Mouse (Mus musculus): ENCODE data around the gene D17H6S53E. TPM values are rescaled to one million over a fixed set of nuclear protein-coding genes. Genes with fewer than 3 reads are reported as not detected.

Gene D17H6S53E
- polyA plus RNA-seq, 1 experiment from 2014 or later, result 2.7 TPM

DNA sequence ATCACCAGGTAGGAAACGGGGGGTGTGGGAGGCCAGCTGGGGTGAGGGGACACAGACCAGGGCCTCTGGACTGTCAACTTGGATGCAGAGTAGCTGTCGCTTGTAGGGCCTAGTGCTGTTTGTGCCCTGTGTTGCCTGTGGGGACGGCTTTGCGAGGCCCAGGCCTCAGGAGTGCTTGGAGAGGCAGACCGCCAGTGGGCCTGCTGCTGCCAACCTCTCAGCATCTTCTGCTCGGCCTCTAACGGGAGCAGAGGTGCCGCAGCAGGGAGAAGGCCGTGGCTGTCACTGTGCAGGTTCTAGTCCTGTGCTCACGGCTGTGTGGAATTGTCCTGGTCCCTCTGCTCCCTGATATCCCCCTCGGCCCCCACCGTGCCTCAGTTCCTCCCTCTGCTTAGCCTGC, 29.6 kb upstream of the D17H6S53E start:
- peaks cover 63% of the 10 kb centered on the region for H3K36me3 ChIP-seq (ENCODE audit: control insufficient read depth, insufficient read depth)

GRCm38 (mm10) chr17:35097164-35097655, 29.0 kb upstream of the D17H6S53E start:
- H3K4me3 ChIP-seq (ENCODE audit: low read depth, low read length), result no peak overlapping the region
- peaks cover 66% of the 10 kb centered on the region for H3K36me3 ChIP-seq (ENCODE audit: control insufficient read depth, insufficient read depth)

More for the DNA sequence above, 29.6 kb upstream of the D17H6S53E start:
- Histone ChIP-seq H3K9ac (ENCODE audit: low read depth, low read length) (no peak overlapping the region), H3K27me3 (ENCODE audit: control insufficient read depth, insufficient read depth, low read depth, low read length) (no peaks in the 10 kb centered on the region), H3K27ac (ENCODE audit: low read length) (no peak overlapping the region), H3K4me2 (ENCODE audit: low read depth, low read length) (no peak overlapping the region), H3K9me3 (replicated peaks; ENCODE audit: control insufficient read depth, low read length) (no peaks in the 10 kb centered on the region), H3K4me1 (ENCODE audit: control insufficient read depth, low read depth, low read length) (no peaks in the 10 kb centered on the region), H3K4me3 (ENCODE audit: low read depth, low read length) (no peak overlapping the region)
- 86% methylated on average over 12 of the region's 12 CpGs for WGBS (ENCODE audit: insufficient replicate concordance)
- no peak for ATAC-seq (ENCODE audit: low read depth)

GRCm38 (mm10) chr17:35100196-35100765, 25.9 kb upstream of the D17H6S53E start:
- Histone ChIP-seq H3K9ac (ENCODE audit: low read depth, low read length) (no peak overlapping the region), H3K27me3 (ENCODE audit: control insufficient read depth, insufficient read depth, low read depth, low read length) (no peaks in the 10 kb centered on the region), H3K4me2 (ENCODE audit: low read depth, low read length) (no peak overlapping the region), H3K27ac (ENCODE audit: low read length) (no peak overlapping the region), H3K9me3 (replicated peaks; ENCODE audit: control insufficient read depth, low read length) (no peaks in the 10 kb centered on the region), H3K4me1 (ENCODE audit: control insufficient read depth, low read depth, low read length) (peaks cover 29% of the 10 kb centered on the region), H3K36me3 (ENCODE audit: control insufficient read depth, insufficient read depth) (peaks cover 51% of the 10 kb centered on the region), H3K4me3 (ENCODE audit: low read depth, low read length) (no peak overlapping the region)
- no peak for ATAC-seq (ENCODE audit: low read depth)
- WGBS (ENCODE audit: insufficient replicate concordance), result 69% methylated on average over 10 of the region's 10 CpGs

More at GRCm38 (mm10) chr17:35097164-35097655, 29.0 kb upstream of the D17H6S53E start:
- no peaks in the 10 kb centered on the region for H3K27me3 ChIP-seq (ENCODE audit: control insufficient read depth, insufficient read depth, low read depth, low read length)
- no peaks in the 10 kb centered on the region for H3K4me1 ChIP-seq (ENCODE audit: control insufficient read depth, low read depth, low read length)
- H3K9me3 ChIP-seq (replicated peaks; ENCODE audit: control insufficient read depth, low read length), result no peaks in the 10 kb centered on the region
- H3K4me2 ChIP-seq (ENCODE audit: low read depth, low read length), result no peak overlapping the region
- H3K9ac ChIP-seq (ENCODE audit: low read depth, low read length), result no peak overlapping the region
- ATAC-seq (ENCODE audit: low read depth), result no peak
- 82% methylated on average over 12 of the region's 12 CpGs for WGBS (ENCODE audit: insufficient replicate concordance)
- no peak overlapping the region for H3K27ac ChIP-seq (ENCODE audit: low read length)

DNA sequence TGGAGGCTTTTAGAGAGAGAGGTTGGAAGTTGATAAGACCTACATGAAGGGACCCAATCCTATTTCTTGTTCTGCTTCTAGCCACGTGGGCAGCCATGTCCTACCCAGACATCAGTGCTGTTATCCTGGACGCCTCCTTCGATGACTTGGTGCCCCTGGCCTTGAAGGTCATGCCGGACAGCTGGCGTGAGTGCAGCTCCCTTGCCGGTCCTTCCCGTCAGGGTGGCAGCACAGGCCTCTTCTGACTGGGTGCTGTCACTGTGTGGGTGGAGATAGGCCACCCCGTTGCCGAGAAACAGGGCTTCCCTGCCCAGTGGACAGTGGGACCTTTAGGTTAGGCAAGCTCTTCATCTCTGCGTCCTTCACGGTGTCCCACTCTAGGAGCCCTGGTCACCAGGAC, 25.0 kb upstream of the D17H6S53E start:
- H3K9ac ChIP-seq (ENCODE audit: low read depth, low read length), result no peak overlapping the region
- H3K27me3 ChIP-seq (ENCODE audit: control insufficient read depth, insufficient read depth, low read depth, low read length), result no peaks in the 10 kb centered on the region
- peaks cover 48% of the 10 kb centered on the region for H3K36me3 ChIP-seq (ENCODE audit: control insufficient read depth, insufficient read depth)
- H3K4me1 ChIP-seq (ENCODE audit: control insufficient read depth, low read depth, low read length), result peaks cover 38% of the 10 kb centered on the region
- no peaks in the 10 kb centered on the region for H3K9me3 ChIP-seq (replicated peaks; ENCODE audit: control insufficient read depth, low read length)
- H3K4me2 ChIP-seq (ENCODE audit: low read depth, low read length), result no peak overlapping the region
- H3K27ac ChIP-seq (ENCODE audit: low read length), result no peak overlapping the region
- no peak overlapping the region for H3K4me3 ChIP-seq (ENCODE audit: low read depth, low read length)
- 82% methylated on average over 11 of the region's 11 CpGs for WGBS (ENCODE audit: insufficient replicate concordance)
- ATAC-seq (ENCODE audit: low read depth), result no peak

DNA sequence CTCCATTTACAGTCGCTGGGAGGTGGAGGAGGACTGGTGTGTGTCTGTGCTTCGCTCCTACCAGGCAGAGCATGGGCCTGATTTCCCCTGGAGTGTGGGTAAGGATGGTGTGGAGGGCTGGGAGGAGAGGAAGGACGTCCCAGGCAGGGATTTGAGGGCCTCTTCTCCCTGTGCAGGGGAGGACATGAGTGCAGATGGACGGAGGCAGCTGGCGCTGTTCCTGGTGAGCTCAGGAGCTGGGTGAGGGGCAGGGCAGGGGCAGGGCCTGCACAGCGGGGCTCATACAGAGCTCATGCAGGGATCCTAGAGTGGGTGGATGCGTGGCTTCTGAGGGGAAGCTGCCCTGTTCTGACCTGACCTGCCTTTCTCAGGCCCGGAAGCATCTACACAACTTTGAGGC, 23.9 kb upstream of the D17H6S53E start:
- Histone ChIP-seq H3K4me2 (ENCODE audit: low read depth, low read length) (no peak overlapping the region), H3K4me1 (ENCODE audit: control insufficient read depth, low read depth, low read length) (peaks cover 38% of the 10 kb centered on the region), H3K4me3 (ENCODE audit: low read depth, low read length) (no peak overlapping the region), H3K9me3 (replicated peaks; ENCODE audit: control insufficient read depth, low read length) (no peaks in the 10 kb centered on the region), H3K36me3 (ENCODE audit: control insufficient read depth, insufficient read depth) (peaks cover 38% of the 10 kb centered on the region), H3K9ac (ENCODE audit: low read depth, low read length) (no peak overlapping the region), H3K27ac (ENCODE audit: low read length) (peak overlapping the region; percentile 49; the same call in 1 of the 2 replicates), H3K27me3 (ENCODE audit: control insufficient read depth, insufficient read depth, low read depth, low read length) (no peaks in the 10 kb centered on the region)
- ATAC-seq (ENCODE audit: low read depth), result no peak
- WGBS (ENCODE audit: insufficient replicate concordance), result 76% methylated on average over 8 of the region's 8 CpGs

GRCm38 (mm10) chr17:35103221-35103690, 22.9 kb upstream of the D17H6S53E start:
- peak overlapping the region; percentile 83 for H3K27ac ChIP-seq (ENCODE audit: low read length)
- WGBS (ENCODE audit: insufficient replicate concordance), result 43% methylated on average over 6 of the region's 6 CpGs
- no peak overlapping the region; the same call in 1 of the 2 replicates for H3K9ac ChIP-seq (ENCODE audit: low read depth, low read length)
- H3K4me3 ChIP-seq (ENCODE audit: low read depth, low read length), result no peak overlapping the region
- peak; percentile 30 for ATAC-seq (ENCODE audit: low read depth)
- H3K4me2 ChIP-seq (ENCODE audit: low read depth, low read length), result no peak overlapping the region; the same call in 1 of the 2 replicates
- H3K36me3 ChIP-seq (ENCODE audit: control insufficient read depth, insufficient read depth), result peaks cover 29% of the 10 kb centered on the region
- H3K9me3 ChIP-seq (replicated peaks; ENCODE audit: control insufficient read depth, low read length), result no peaks in the 10 kb centered on the region
- H3K4me1 ChIP-seq (ENCODE audit: control insufficient read depth, low read depth, low read length), result peaks cover 38% of the 10 kb centered on the region
- no peaks in the 10 kb centered on the region for H3K27me3 ChIP-seq (ENCODE audit: control insufficient read depth, insufficient read depth, low read depth, low read length)

GRCm38 (mm10) chr17:35104079-35104478, 22.1 kb upstream of the D17H6S53E start:
- WGBS (ENCODE audit: insufficient replicate concordance), result 66% methylated on average over 7 of the region's 7 CpGs
- ATAC-seq (ENCODE audit: low read depth), result no peak
- Histone ChIP-seq H3K27me3 (ENCODE audit: control insufficient read depth, insufficient read depth, low read depth, low read length) (no peaks in the 10 kb centered on the region), H3K36me3 (ENCODE audit: control insufficient read depth, insufficient read depth) (peaks cover 27% of the 10 kb centered on the region), H3K4me3 (ENCODE audit: low read depth, low read length) (no peak overlapping the region), H3K9me3 (replicated peaks; ENCODE audit: control insufficient read depth, low read length) (no peaks in the 10 kb centered on the region), H3K4me1 (ENCODE audit: control insufficient read depth, low read depth, low read length) (peaks cover 38% of the 10 kb centered on the region), H3K27ac (ENCODE audit: low read length) (peak overlapping the region; percentile 83), H3K4me2 (ENCODE audit: low read depth, low read length) (peak overlapping the region; percentile 46; the same call in 1 of the 2 replicates), H3K9ac (ENCODE audit: low read depth, low read length) (peak overlapping the region; percentile 43)

DNA sequence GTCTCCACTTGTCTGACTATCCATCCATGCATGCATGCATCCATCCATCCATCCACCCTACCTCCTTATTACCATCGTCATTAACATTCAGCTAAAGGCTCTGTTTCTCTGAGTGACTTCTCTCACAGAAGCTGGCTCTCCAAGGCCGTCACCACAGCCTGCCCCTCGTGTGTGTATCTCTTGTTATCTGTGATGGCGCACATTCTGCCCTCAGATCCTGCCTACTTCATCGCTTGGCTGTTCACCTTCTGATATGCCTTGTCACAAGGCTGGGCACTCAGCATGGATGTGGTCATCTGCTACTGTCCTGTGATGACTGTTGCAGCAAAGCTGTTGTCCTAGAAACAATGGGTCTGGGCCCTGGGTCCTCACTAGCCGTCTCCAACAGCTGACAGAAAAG, 21.4 kb upstream of the D17H6S53E start:
- Histone ChIP-seq H3K4me1 (ENCODE audit: control insufficient read depth, low read depth, low read length) (peaks cover 38% of the 10 kb centered on the region), H3K27me3 (ENCODE audit: control insufficient read depth, insufficient read depth, low read depth, low read length) (no peaks in the 10 kb centered on the region), H3K36me3 (ENCODE audit: control insufficient read depth, insufficient read depth) (peaks cover 23% of the 10 kb centered on the region), H3K27ac (ENCODE audit: low read length) (peak overlapping the region; percentile 83), H3K9me3 (replicated peaks; ENCODE audit: control insufficient read depth, low read length) (no peaks in the 10 kb centered on the region), H3K4me2 (ENCODE audit: low read depth, low read length) (peak overlapping the region; percentile 46), H3K9ac (ENCODE audit: low read depth, low read length) (peak overlapping the region; percentile 43; the same call in 1 of the 2 replicates), H3K4me3 (ENCODE audit: low read depth, low read length) (no peak overlapping the region)
- WGBS (ENCODE audit: insufficient replicate concordance), result 32% methylated on average over 6 of the region's 6 CpGs
- peak; percentile 88 for ATAC-seq (ENCODE audit: low read depth)

DNA sequence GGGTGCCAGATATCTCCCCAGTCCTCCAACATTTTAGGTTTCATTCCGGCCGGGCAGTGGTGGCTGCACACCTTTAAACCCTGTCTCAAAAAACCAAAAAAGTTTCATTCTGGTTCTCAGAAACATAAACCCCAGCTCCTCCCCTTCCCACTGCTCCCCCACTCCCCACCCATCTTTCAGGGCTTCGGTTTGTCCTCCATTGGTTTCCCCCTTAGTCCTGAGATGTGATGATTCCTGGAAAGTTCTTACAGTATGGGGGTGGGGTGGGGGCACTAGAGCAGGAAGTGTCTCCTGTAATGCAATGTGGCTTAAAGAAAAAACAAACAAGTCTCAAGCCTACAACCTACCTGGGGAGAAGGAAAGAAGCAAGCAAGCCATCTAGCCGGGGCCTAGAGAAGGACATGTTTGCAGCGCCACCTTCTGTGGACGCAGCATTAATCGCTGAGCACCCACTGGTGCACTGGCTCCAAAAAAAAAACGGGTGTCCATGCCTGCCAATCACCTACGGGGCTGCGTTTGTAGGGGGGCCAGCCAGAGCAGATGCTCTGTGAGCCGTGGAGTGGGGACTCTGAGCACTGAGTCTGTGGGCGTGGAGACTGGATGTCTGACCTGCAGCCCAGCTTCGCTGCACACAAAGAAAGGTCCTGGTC, 20.3 kb upstream of the D17H6S53E start:
- H3K27ac ChIP-seq (ENCODE audit: low read length), result peak overlapping the region; percentile 70
- H3K9ac ChIP-seq (ENCODE audit: low read depth, low read length), result peak overlapping the region; percentile 21; the same call in 1 of the 2 replicates
- H3K4me3 ChIP-seq (ENCODE audit: low read depth, low read length), result no peak overlapping the region
- H3K9me3 ChIP-seq (replicated peaks; ENCODE audit: control insufficient read depth, low read length), result no peaks in the 10 kb centered on the region
- ATAC-seq (ENCODE audit: low read depth), result no peak
- peaks cover 38% of the 10 kb centered on the region for H3K4me1 ChIP-seq (ENCODE audit: control insufficient read depth, low read depth, low read length)
- 25% methylated on average over 13 of the region's 13 CpGs for WGBS (ENCODE audit: insufficient replicate concordance)
- H3K4me2 ChIP-seq (ENCODE audit: low read depth, low read length), result 0 out of 2 replicates have a peak overlapping the region, but pooled peaks have one; percentile 9
- peaks cover 18% of the 10 kb centered on the region for H3K36me3 ChIP-seq (ENCODE audit: control insufficient read depth, insufficient read depth)
- H3K27me3 ChIP-seq (ENCODE audit: control insufficient read depth, insufficient read depth, low read depth, low read length), result no peaks in the 10 kb centered on the region

Data from liver, embryonic 16.5 days (tissue).